Mouse (Mus musculus): ENCODE measurements around the gene Kctd7.

DNA sequence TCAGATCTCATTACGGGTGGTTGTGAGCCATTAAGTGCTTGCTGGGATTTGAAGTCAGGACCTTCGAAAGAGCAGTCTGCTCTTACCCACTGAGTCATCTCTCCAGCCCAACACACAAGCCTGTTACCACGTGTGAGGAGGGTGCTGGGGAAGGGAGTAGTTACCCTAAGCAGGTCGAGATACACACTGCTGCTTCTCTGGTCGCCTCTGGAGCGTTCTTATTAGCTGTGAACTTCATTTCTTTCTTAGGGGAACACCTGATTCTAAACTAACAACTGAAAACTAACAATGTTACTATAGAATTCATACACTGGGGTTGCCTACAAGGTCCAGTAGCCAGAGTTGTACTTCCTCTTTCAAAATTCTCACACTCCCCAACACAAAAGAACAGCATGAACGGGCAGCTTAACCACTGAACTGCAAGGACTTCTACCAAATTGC is 15.1 kb downstream of the Kctd7 start:
- no peak for TF ChIP-seq POLR2A (IDR thresholded peaks at IDR 0.05; ENCODE audit: low read depth, low read length)
- TF ChIP-seq CTCF (IDR thresholded peaks at IDR 0.05; ENCODE audit: extremely low read depth, insufficient read depth, insufficient read length, insufficient replicate concordance) = no peak
